Mouse (Mus musculus) layer of hippocampus, adult 18-20 months (tissue): ENCODE data around the gene Bbs12. TPM values are rescaled to one million over a fixed set of nuclear protein-coding genes. Genes with fewer than 3 reads are reported as not detected.

Experiments used
- DNase-seq, 2 experiments: peaks; one replicate each; pipeline ENCODE4 v3.0.0; 2022; ENCODE audit warnings: low spot score in 2 of 2
- total RNA-seq, 2 experiments: library from RNA; stranded (reverse); gene quantifications; 2 replicates each; pipeline ENCODE4 v1.2.3; 2021

Bbs12 gene
- total RNA-seq, 2 experiments from 2014 or later = 5.2 to 6.3 TPM

GRCm38 (mm10) chr3:37325317-37326112 is 13.2 kb downstream of the Bbs12 start:
- DNase-seq = peak in 1 of 2 experiments; percentile 53

GRCm38 (mm10) chr3:37326627-37327026 is 14.3 kb downstream of the Bbs12 start:
- no peak for DNase-seq

DNA sequence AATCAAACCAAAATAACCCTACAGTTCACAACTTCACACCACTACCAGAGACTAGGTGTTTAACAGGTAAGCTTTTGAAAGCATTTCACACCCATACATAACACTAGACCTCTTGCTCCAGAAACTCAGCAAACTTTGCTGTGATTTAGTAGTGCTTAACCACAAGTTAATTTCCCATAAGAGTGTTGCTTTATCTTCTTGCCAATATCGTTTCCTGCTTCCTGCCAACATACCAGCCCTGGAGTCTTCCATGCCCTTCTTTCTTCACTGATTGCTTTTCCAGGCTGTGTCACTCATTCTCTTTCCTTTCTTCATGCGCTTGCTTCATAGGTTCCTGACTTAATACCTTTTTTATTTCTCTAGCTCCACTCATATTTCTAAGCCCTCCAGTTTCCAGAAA is 16.1 kb downstream of the Bbs12 start:
- DNase-seq = no peak

- no peak for DNase-seq
These were observed 17.6 kb downstream of the Bbs12 start for GRCm38 (mm10) chr3:37329963-37330362.

GRCm38 (mm10) chr3:37331999-37332449 is 19.7 kb downstream of the Bbs12 start:
- no peak for DNase-seq

DNA sequence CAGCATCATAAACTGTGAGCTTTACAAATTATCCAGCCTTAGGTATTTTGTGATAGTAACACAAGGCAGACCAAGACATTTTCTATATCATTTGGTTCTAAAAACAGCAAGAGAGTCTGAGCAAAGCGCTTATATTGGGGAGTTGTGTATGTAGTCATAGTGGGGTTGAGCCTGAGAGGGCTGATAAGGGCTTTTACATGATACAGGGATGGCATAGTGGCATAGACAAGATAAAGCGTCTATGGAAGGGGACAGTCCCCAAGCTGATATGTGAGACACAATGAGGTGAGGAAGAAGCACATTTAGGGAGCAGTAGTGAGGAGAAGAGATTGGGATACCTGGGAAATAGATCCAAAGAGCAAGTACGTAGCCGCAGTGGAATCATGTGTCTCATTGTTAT is 21.7 kb downstream of the Bbs12 start:
- no peak for DNase-seq

DNA sequence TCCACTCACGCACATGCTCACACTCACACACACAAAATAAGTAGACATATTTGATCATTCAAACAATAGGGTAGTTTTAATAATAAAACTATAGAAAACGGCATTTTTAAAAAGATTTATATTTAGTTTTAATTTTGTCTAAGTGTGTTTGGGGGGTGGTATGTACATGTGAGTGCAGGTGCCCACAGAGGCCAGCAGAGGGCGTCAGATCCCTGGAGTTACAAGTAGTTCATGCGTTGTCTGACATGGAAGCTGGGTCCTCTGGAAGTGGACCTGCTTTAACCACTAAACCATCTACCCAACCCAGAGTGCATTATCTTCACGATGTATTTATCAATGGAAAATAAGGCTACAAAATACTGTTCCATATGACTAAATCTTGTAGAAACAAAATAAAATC is 28.8 kb downstream of the Bbs12 start:
- DNase-seq = no peak

- DNase-seq = no peak
These were observed 30.5 kb downstream of the Bbs12 start for GRCm38 (mm10) chr3:37342811-37343210.

DNA sequence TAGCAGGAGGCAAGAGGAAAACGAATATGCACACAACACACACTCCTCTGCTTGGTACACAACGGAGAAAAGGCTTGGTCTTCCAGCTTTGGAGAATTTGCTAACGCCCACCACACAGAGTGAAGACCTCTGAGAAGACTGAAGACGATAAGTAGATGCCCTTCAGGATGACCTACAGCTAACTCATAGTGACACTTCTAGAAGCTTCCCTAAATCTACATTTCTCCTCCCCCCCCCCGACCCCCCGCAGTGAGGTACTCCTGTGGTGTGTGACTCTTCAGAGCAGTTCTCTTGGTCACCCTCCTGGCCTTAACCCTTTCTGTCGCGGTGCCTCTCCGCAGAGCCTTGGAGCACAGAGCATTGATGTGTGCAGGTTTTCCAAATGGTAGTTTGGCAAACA is 35.3 kb downstream of the Bbs12 start:
- no peak for DNase-seq

DNA sequence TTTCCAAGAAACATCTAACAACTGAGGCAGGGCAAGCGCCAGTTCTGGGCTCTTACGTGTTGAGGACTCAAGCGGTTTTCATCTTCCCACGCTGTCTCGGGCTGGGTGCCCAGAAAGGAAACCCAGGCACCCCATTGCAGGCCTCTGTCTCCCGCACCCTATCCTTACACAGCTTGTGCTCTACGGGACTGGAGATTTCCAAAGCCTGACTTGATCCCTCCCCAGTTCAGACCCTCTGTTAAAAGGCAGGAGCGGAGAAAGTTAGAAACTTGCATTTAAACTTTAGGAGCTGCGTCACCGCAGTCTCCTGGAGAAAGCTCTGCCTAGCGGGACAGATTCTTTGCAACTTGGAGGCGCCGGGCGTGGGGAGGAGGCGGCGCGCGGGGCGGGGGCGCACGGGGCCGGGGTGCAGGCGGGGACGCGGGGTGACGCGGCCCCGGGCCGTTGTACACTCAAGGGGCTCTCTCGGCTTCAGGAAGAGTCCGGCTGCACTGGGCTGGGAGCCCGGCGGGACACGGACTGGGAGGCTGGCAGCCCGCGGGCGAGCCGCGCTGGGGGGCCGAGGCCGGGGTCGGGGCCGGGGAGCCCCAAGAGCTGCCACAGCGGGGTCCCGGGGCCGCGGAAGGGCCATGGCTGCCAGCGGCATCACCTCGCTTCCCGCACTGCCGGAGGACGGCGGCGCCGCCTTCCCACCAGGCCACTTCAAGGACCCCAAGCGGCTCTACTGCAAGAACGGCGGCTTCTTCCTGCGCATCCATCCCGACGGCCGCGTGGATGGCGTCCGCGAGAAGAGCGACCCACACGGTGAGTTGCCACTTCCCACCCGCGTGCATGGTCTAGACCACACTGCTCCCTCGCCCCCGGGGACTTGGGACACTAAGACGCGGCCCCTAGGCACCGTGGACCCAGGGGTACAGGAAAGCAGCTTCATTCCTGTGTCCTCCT is 36.1 kb downstream of the Bbs12 start, which contains the start of gene Fgf2:
TSS of gene Fgf2 (plus strand) at position 126 of the 945 bp plus-strand sequence.
- peak; percentile 17 to 41 for DNase-seq

DNA sequence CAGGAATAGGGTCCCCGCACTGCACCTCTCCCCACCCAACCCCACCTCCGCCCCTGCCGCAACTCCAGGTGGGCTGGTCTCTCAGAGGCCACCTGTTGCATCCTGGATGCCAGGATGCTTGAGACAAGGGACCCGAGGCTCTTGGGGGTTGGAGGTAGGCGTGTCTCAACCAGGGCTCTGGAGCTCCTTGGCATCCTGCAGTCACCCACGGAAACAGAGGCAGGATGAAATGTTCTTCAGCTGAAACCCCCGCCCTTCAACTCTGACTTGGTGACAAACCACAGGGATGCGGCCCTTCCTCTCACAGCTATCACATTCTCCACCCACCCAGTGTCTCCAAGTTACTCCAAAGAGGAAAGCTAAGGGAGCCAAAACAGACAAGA is 36.8 kb downstream of the Bbs12 start:
- no peak for DNase-seq

DNA sequence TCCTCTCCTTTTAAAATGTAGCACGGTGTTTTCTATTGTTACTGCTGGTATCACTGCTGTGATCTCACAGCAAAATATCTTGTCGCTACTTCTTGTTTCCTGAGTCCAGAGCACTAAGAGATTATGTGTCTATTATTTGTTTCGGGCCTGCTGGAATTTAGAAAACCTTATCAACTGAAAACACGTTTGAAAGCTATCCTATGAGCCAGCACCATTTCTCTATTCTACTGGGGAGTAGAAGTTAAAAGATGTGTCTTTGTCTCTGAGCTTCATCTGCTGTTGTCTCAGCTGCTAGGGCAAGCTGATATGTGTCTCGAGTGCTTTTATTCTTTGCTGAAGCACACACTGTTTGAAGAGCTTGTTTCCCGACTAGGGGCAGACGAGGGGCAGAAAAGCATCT is 38.0 kb downstream of the Bbs12 start:
- no peak for DNase-seq

- no peak for DNase-seq
These were observed 41.7 kb downstream of the Bbs12 start for GRCm38 (mm10) chr3:37353951-37354481.

GRCm38 (mm10) chr3:37354737-37355136 is 42.4 kb downstream of the Bbs12 start:
- DNase-seq = no peak

- DNase-seq = no peak
These were observed 48.4 kb downstream of the Bbs12 start for GRCm38 (mm10) chr3:37360729-37361128.

GRCm38 (mm10) chr3:37365144-37365543 is 52.8 kb downstream of the Bbs12 start:
- DNase-seq = no peak

- DNase-seq = no peak
These were observed 53.6 kb downstream of the Bbs12 start for GRCm38 (mm10) chr3:37365976-37366375.

- DNase-seq = no peak
These were observed 54.2 kb downstream of the Bbs12 start for GRCm38 (mm10) chr3:37366381-37367053.

GRCm38 (mm10) chr3:37370407-37370806 is 58.1 kb downstream of the Bbs12 start:
- no peak for DNase-seq
